Mouse (Mus musculus) midbrain, embryonic 14.5 days (tissue): ENCODE measurements at regions not wholly inside any gene's neighbourhood (a gene's known extent, or its start where the extent isn't known, plus 50 kb on each side); places are given as distances from the start of the nearest gene placed in this dataset.
"Not testable (repeated sequence)": the region's sequence is repeated elsewhere in the genome, so short reads cannot be mapped to it uniquely, and the experiment has no call there.

Experiments used
- ATAC-seq: fragments of 200-750 bp; cut with Nextera tagmentation; 2 replicates; pipeline ENCODE4 v1.8.0; 2017; ENCODE audit warnings: moderate number of reproducible peaks, moderate library complexity; ENCODE audit not compliant: low FRiP score, low TSS enrichment
- DNase-seq: peaks from one replicate; pipeline ENCODE4 v3.0.0-alpha.2; 2015
- H3K27ac ChIP-seq: fragments of 300-500 bp; sonication (generic); replicated peaks from 2 replicates; pipeline ENCODE4 v1.5.1; 2014; ENCODE audit warnings: mild to moderate bottlenecking, low read depth, low read length, moderate library complexity
- H3K27me3 ChIP-seq: fragments of 300-500 bp; sonication (generic); 2 replicates; pipeline ENCODE4 v1.6.1; 2014; ENCODE audit warnings: low read length, control low read depth, mixed read lengths; ENCODE audit not compliant: control insufficient read depth, insufficient read depth
- H3K36me3 ChIP-seq: fragments of 300-500 bp; sonication (generic); 2 replicates; pipeline ENCODE4 v1.6.1; 2014; ENCODE audit warnings: low read length, control low read depth; ENCODE audit not compliant: control insufficient read depth, insufficient read depth
- H3K4me1 ChIP-seq: fragments of 300-500 bp; sonication (generic); 2 replicates; pipeline ENCODE4 v1.6.1; 2014; ENCODE audit warnings: mild to moderate bottlenecking, antibody characterized with exemption, low read length, control low read depth; ENCODE audit not compliant: control insufficient read depth, insufficient read depth
- H3K4me2 ChIP-seq: fragments of 300-500 bp; sonication (generic); 2 replicates; pipeline ENCODE4 v1.6.1; 2014; ENCODE audit warnings: mild to moderate bottlenecking, low read length, moderate library complexity
- H3K4me3 ChIP-seq: fragments of 300-500 bp; sonication (generic); replicated peaks from 2 replicates; pipeline ENCODE4 v1.5.1; 2014; ENCODE audit warnings: low read depth, low read length
- H3K9ac ChIP-seq: fragments of 300-500 bp; sonication (generic); replicated peaks from 2 replicates; pipeline ENCODE4 v1.6.1; 2014; ENCODE audit warnings: mild to moderate bottlenecking, low read length, moderate library complexity
- H3K9me3 ChIP-seq: fragments of 300-500 bp; sonication (generic); 2 replicates; pipeline ENCODE4 v1.6.1; 2016; ENCODE audit warnings: low read length, control low read depth, mixed read lengths; ENCODE audit not compliant: control insufficient read depth
- WGBS: fragments of 180-500 bp; shearing (Covaris S2); extraction: QIAGEN DNeasy Blood & Tissue Kit; methylation state at CpG from one replicate; pipeline ENCODE4 v1.1.7; 2014; 5-methylcytosine and 5-hydroxymethylcytosine counted together

DNA sequence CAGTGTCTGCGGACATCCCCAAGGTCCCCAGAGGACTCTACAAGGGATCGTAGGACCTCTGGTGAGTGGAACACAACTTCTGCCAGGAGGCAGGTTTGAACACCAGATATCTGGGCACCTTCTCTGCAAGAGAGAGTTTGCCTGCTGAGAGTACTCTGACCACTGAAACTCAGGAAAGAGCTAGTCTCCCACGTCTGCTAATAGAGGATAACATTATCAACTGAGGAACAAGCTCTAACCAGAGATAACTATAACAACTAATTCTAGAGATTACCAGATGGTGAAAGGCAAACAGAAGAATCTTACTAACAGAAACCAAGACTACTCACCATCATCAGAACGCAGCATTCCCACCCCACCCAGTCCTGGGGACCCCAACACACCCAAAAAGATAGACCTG lies 415.1 kb downstream of the Sis start:
- not testable (repeated sequence) for H3K9me3 ChIP-seq, H3K4me2 ChIP-seq, H3K9ac ChIP-seq, H3K4me1 ChIP-seq, H3K27ac ChIP-seq, H3K36me3 ChIP-seq, DNase-seq, H3K4me3 ChIP-seq, H3K27me3 ChIP-seq, ATAC-seq
- WGBS: 93% methylated on average over 4 of the region's 4 CpGs

- no peak overlapping the region for H3K4me3 ChIP-seq
- ATAC-seq (no peak), DNase-seq (no peak)
- H3K4me2 ChIP-seq: no peak overlapping the region
- no peaks in the 10 kb centered on the region for H3K9me3 ChIP-seq
- no peak overlapping the region for H3K27ac ChIP-seq
- no peaks in the 10 kb centered on the region for H3K27me3 ChIP-seq
- no peak overlapping the region for H3K9ac ChIP-seq
- 91% methylated on average over 4 of the region's 4 CpGs for WGBS
- no peaks in the 10 kb centered on the region for H3K36me3 ChIP-seq
- H3K4me1 ChIP-seq: no peaks in the 10 kb centered on the region
Measured at GRCm38 (mm10) chr3:72534010-72534409, 433.7 kb downstream of the Sis start.

- not testable (repeated sequence) for H3K27me3 ChIP-seq, H3K4me1 ChIP-seq, H3K4me2 ChIP-seq, ATAC-seq, DNase-seq, H3K27ac ChIP-seq, H3K36me3 ChIP-seq, H3K9me3 ChIP-seq, H3K4me3 ChIP-seq, H3K9ac ChIP-seq
- WGBS: 90% methylated on average over 1 of the region's 1 CpGs
Measured at GRCm38 (mm10) chr3:72525771-72526170, 441.9 kb downstream of the Sis start.

DNA sequence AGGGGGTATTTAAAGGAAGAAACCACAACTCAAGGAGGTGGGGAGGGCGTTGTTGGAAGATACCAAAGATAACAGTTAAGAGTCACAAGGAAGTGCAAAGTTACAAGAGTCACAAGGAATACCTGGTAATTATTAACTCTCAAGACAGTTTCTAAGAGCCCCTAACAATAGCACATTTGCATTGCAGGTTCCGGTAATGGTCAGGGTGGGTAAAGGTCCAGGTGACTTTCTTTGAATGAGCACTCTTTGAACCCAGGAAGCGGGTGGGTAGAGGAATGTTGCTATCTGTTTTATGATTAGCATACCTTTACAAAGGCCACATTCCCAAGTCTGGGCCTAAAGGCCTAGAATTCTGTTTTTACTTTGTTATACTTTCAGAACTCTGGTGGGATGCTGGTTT lies 449.8 kb downstream of the Sis start:
- DNase-seq, H3K4me3 ChIP-seq, H3K27me3 ChIP-seq, H3K36me3 ChIP-seq, H3K4me2 ChIP-seq, H3K4me1 ChIP-seq, H3K9me3 ChIP-seq, ATAC-seq, H3K27ac ChIP-seq, H3K9ac ChIP-seq: not testable (repeated sequence)
- WGBS: 91% methylated on average over 3 of the region's 3 CpGs

DNA sequence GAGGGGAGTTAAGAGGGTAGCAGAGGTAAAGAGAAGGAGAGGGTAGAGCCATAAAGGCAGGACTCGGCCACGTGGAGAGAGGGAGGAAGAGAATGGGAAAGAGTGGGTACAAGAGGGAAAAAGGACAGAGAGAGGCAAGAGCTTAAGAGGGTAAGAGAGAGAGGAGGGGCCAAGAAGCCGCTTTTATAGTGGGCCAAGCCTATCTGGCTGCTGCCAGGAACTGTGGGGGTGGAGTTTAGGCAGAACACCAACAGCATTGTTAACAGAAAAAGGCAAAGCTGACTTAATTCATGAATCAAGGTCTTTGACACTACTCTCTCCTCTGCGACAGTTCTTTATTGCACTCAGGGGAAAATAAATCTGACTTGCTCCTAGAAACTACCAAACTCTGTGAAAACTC lies 463.4 kb downstream of the Sis start:
- WGBS: 58% methylated on average over 4 of the region's 4 CpGs
- H3K4me1 ChIP-seq: no peaks in the 10 kb centered on the region
- DNase-seq (peak; percentile 21), ATAC-seq (peak; percentile 24; the same call in 1 of the 2 replicates)
- H3K36me3 ChIP-seq: no peaks in the 10 kb centered on the region
- H3K9ac ChIP-seq: no peak overlapping the region
- H3K4me2 ChIP-seq: no peak overlapping the region
- no peaks in the 10 kb centered on the region for H3K9me3 ChIP-seq
- H3K4me3 ChIP-seq: no peak overlapping the region
- H3K27ac ChIP-seq: no peak overlapping the region
- H3K27me3 ChIP-seq: no peaks in the 10 kb centered on the region

GRCm38 (mm10) chr3:72501754-72502153 lies 465.9 kb downstream of the Sis start:
- 87% methylated on average over 2 of the region's 2 CpGs for WGBS
- no peak overlapping the region for H3K27ac ChIP-seq
- no peak overlapping the region for H3K4me2 ChIP-seq
- H3K27me3 ChIP-seq: no peaks in the 10 kb centered on the region
- no peaks in the 10 kb centered on the region for H3K4me1 ChIP-seq
- DNase-seq (no peak), ATAC-seq (no peak)
- no peaks in the 10 kb centered on the region for H3K9me3 ChIP-seq
- H3K4me3 ChIP-seq: no peak overlapping the region
- H3K36me3 ChIP-seq: no peaks in the 10 kb centered on the region
- H3K9ac ChIP-seq: no peak overlapping the region

- no peak overlapping the region for H3K9ac ChIP-seq
- 38% methylated on average over 1 of the region's 1 CpGs for WGBS
- H3K27ac ChIP-seq: no peak overlapping the region
- H3K4me1 ChIP-seq: no peaks in the 10 kb centered on the region
- no peak for ATAC-seq
- peak; percentile 2 for DNase-seq
- no peaks in the 10 kb centered on the region for H3K9me3 ChIP-seq
- H3K4me3 ChIP-seq: no peak overlapping the region
- H3K36me3 ChIP-seq: no peaks in the 10 kb centered on the region
- H3K4me2 ChIP-seq: no peak overlapping the region
- H3K27me3 ChIP-seq: no peaks in the 10 kb centered on the region
Measured at GRCm38 (mm10) chr3:72455326-72455725, 512.3 kb downstream of the Sis start.
